Comparison of ENCODE assay signal across 8 mouse cellular contexts in genomic region chr17:30681604-30682003, GRCm38 (mm10). TPM values are rescaled to one million over a fixed set of nuclear protein-coding genes. Genes with fewer than 3 reads are reported as not detected.
DNase-seq lines count a peak whose midpoint lies in the region; ATAC-seq and TF ChIP-seq lines count a peak whose summit lies in the region.

No protein-coding gene starts in this region.

- H3K4me2 ChIP-seq in forebrain, embryonic 11.5 days (ENCODE audit: low read depth, low read length, severe bottlenecking), result no peak overlapping the region
- H3K4me2 ChIP-seq in forebrain, embryonic 16.5 days (ENCODE audit: low read length), result no peak overlapping the region
- H3K4me2 ChIP-seq in stomach, postnatal 0 days (replicated peaks; ENCODE audit: low read depth), result no peak overlapping the region

- ATAC-seq in forebrain, embryonic 11.5 days (replicated peaks; ENCODE audit: low FRiP score), result no peak
- ATAC-seq in forebrain, embryonic 16.5 days, result no peak
- ATAC-seq in stomach, postnatal 0 days (ENCODE audit: low FRiP score, low TSS enrichment), result no peak

- no peak overlapping the region for H3K27ac ChIP-seq in forebrain, embryonic 11.5 days (ENCODE audit: low read depth, low read length)
- H3K27ac ChIP-seq in forebrain, embryonic 16.5 days (ENCODE audit: low read length), result no peak overlapping the region
- H3K27ac ChIP-seq in stomach, postnatal 0 days (replicated peaks), result no peak overlapping the region

- peak; percentile 79 for TF ChIP-seq CTCF in stomach, postnatal 0 days (IDR thresholded peaks at IDR 0.05; ENCODE audit: low read depth)

- no peak overlapping the region for H3K4me3 ChIP-seq in forebrain, embryonic 11.5 days (ENCODE audit: low read depth, low read length)
- H3K4me3 ChIP-seq in forebrain, embryonic 16.5 days (replicated peaks; ENCODE audit: low read length), result no peak overlapping the region
- H3K4me3 ChIP-seq in stomach, postnatal 0 days (ENCODE audit: low read depth, low read length), result no peak overlapping the region

- H3K9ac ChIP-seq in forebrain, embryonic 11.5 days (ENCODE audit: low read length), result no peak overlapping the region
- H3K9ac ChIP-seq in forebrain, embryonic 16.5 days (replicated peaks; ENCODE audit: low read depth, low read length), result no peak overlapping the region
- H3K9ac ChIP-seq in stomach, postnatal 0 days (ENCODE audit: low read length), result no peak overlapping the region

- H3K9me3 ChIP-seq in forebrain, embryonic 11.5 days (ENCODE audit: control insufficient read depth, low read length), result no peaks in the 10 kb centered on the region
- no peaks in the 10 kb centered on the region for H3K9me3 ChIP-seq in forebrain, embryonic 16.5 days (ENCODE audit: control insufficient read depth, low read length)
- H3K9me3 ChIP-seq in stomach, postnatal 0 days (ENCODE audit: control insufficient read depth, low read length), result no peaks in the 10 kb centered on the region

- H3K27me3 ChIP-seq in forebrain, embryonic 11.5 days (ENCODE audit: control insufficient read depth, insufficient read depth, low read length), result no peaks in the 10 kb centered on the region
- H3K27me3 ChIP-seq in forebrain, embryonic 16.5 days (replicated peaks; ENCODE audit: control insufficient read depth, insufficient read depth, low read length), result no peaks in the 10 kb centered on the region
- H3K27me3 ChIP-seq in stomach, postnatal 0 days (ENCODE audit: control insufficient read depth, insufficient read depth, low read length), result no peaks in the 10 kb centered on the region

- peak; percentile 76 for DNase-seq in forebrain, embryonic 11.5 days (ENCODE audit: low spot score)
- peak; percentile 57 for DNase-seq in ovary, postnatal 36 days (ENCODE audit: low spot score)
- DNase-seq in ovary, postnatal 10 days (ENCODE audit: low spot score), result no peak
- peak; percentile 74 for DNase-seq in c-Kit-positive CD71-negative TER-119-negative erythroid progenitor cells, embryonic 14.5 days (ENCODE audit: low read depth)
- peak; percentile 80 for DNase-seq in induced T-regulatory cell, adult 2 months (ENCODE audit: low read depth)
- peak; percentile 62 for DNase-seq in lung, postnatal 25 days (ENCODE audit: low spot score)
- DNase-seq in stomach, postnatal 0 days (ENCODE audit: low spot score), result peak; percentile 64

- 21% methylated on average over 5 of the region's 5 CpGs for WGBS in forebrain, embryonic 11.5 days
- 35% methylated on average over 5 of the region's 5 CpGs for WGBS in forebrain, embryonic 16.5 days
- WGBS in stomach, postnatal 0 days, result 26% methylated on average over 5 of the region's 5 CpGs

- no peak for TF ChIP-seq EP300 in stomach, postnatal 0 days (optimal IDR thresholded peaks at IDR 0.05)

- no peaks in the 10 kb centered on the region for H3K4me1 ChIP-seq in forebrain, embryonic 11.5 days (replicated peaks; ENCODE audit: control insufficient read depth, insufficient read depth, low read length)
- H3K4me1 ChIP-seq in forebrain, embryonic 16.5 days (replicated peaks; ENCODE audit: control insufficient read depth, insufficient read depth, low read length), result no peaks in the 10 kb centered on the region
- no peaks in the 10 kb centered on the region for H3K4me1 ChIP-seq in stomach, postnatal 0 days (replicated peaks; ENCODE audit: control insufficient read depth, insufficient read depth)

- H3K36me3 ChIP-seq in forebrain, embryonic 11.5 days (ENCODE audit: control insufficient read depth, insufficient read depth, low read length), result no peaks in the 10 kb centered on the region
- no peaks in the 10 kb centered on the region for H3K36me3 ChIP-seq in forebrain, embryonic 16.5 days (ENCODE audit: control insufficient read depth, insufficient read depth)
- no peaks in the 10 kb centered on the region for H3K36me3 ChIP-seq in stomach, postnatal 0 days (ENCODE audit: control insufficient read depth, insufficient read depth, low read length)

RNA-seq across cellular contexts. Expression of gene Glo1, which starts 54.9 kb away (rescaled TPM):
- polyA plus RNA-seq in forebrain, embryonic 11.5 days (2014; fragmentation: Nextera tagmentation; extraction: Ambion mirVana), result 264 and 288 TPM in 2 replicates
- 156 and 176 TPM in 2 replicates for polyA plus RNA-seq in forebrain, embryonic 16.5 days (2015; fragmentation: Nextera tagmentation; extraction: Ambion mirVana)
- polyA plus RNA-seq in stomach, postnatal 0 days (2015; fragmentation: Nextera tagmentation; extraction: Ambion mirVana), result 172 and 190 TPM in 2 replicates

RNA-seq across cellular contexts. Expression of gene Dnah8, which starts 57.5 kb away (rescaled TPM):
- 0.76 and 2.5 TPM in 2 replicates for polyA plus RNA-seq in forebrain, embryonic 11.5 days (2014; fragmentation: Nextera tagmentation; extraction: Ambion mirVana)
- 1.6 and 2.0 TPM in 2 replicates for polyA plus RNA-seq in forebrain, embryonic 16.5 days (2015; fragmentation: Nextera tagmentation; extraction: Ambion mirVana)
- 0.47 and 0.92 TPM in 2 replicates for polyA plus RNA-seq in stomach, postnatal 0 days (2015; fragmentation: Nextera tagmentation; extraction: Ambion mirVana)
